Mouse (Mus musculus): ENCODE data around the gene Epb42. TPM values are rescaled to one million over a fixed set of nuclear protein-coding genes. Genes with fewer than 3 reads are reported as not detected.

Epb42 gene
- polyA plus RNA-seq, 1 experiment from 2014 or later, result 3.6 TPM

- Histone ChIP-seq H3K36me3 (ENCODE audit: control insufficient read depth, insufficient read depth, low read length) (peaks cover 5% of the 10 kb centered on the region), H3K4me3 (ENCODE audit: low read depth, low read length) (no peak overlapping the region), H3K9me3 (ENCODE audit: control insufficient read depth, low read length) (no peaks in the 10 kb centered on the region), H3K9ac (ENCODE audit: low read length) (no peak overlapping the region), H3K27ac (ENCODE audit: low read depth, low read length) (no peak overlapping the region), H3K27me3 (ENCODE audit: control insufficient read depth, insufficient read depth, low read length) (no peaks in the 10 kb centered on the region), H3K4me2 (ENCODE audit: low read depth) (no peak overlapping the region), H3K4me1 (ENCODE audit: control insufficient read depth, insufficient read depth, low read length) (no peaks in the 10 kb centered on the region)
- DNase-seq (ENCODE audit: low spot score), result no peak
- WGBS, result 88% methylated on average over 9 of the region's 9 CpGs
- no peak for ATAC-seq (ENCODE audit: insufficient read depth, low FRiP score, low TSS enrichment)
Observed at GRCm38 (mm10) chr2:121016226-121016625, 20.6 kb downstream of the Epb42 start.

- ATAC-seq (ENCODE audit: insufficient read depth, low FRiP score, low TSS enrichment), result no peak
- WGBS, result 84% methylated on average over 2 of the region's 2 CpGs
Observed at GRCm38 (mm10) chr2:121015507-121015906, 21.4 kb downstream of the Epb42 start.

GRCm38 (mm10) chr2:121012676-121013075 is 24.2 kb downstream of the Epb42 start:
- no peak overlapping the region for H3K27ac ChIP-seq (ENCODE audit: low read depth, low read length)
- H3K4me3 ChIP-seq (ENCODE audit: low read depth, low read length), result no peak overlapping the region
- no peak overlapping the region for H3K9ac ChIP-seq (ENCODE audit: low read length)
- DNase-seq (ENCODE audit: low spot score) (no peak), ATAC-seq (ENCODE audit: insufficient read depth, low FRiP score, low TSS enrichment) (no peak)
- peaks cover 5% of the 10 kb centered on the region; the same call in 1 of the 2 replicates for H3K4me1 ChIP-seq (ENCODE audit: control insufficient read depth, insufficient read depth, low read length)
- H3K36me3 ChIP-seq (ENCODE audit: control insufficient read depth, insufficient read depth, low read length), result peaks cover 2% of the 10 kb centered on the region
- H3K4me2 ChIP-seq (ENCODE audit: low read depth), result no peak overlapping the region
- 94% methylated on average over 9 of the region's 9 CpGs for WGBS
- no peaks in the 10 kb centered on the region for H3K27me3 ChIP-seq (ENCODE audit: control insufficient read depth, insufficient read depth, low read length)
- H3K9me3 ChIP-seq (ENCODE audit: control insufficient read depth, low read length), result no peaks in the 10 kb centered on the region

More at GRCm38 (mm10) chr2:121015507-121015906, 21.4 kb downstream of the Epb42 start:
- H3K9me3 ChIP-seq (ENCODE audit: control insufficient read depth, low read length), result no peaks in the 10 kb centered on the region
- no peak overlapping the region for H3K27ac ChIP-seq (ENCODE audit: low read depth, low read length)
- no peak for DNase-seq (ENCODE audit: low spot score)
- no peak overlapping the region for H3K4me3 ChIP-seq (ENCODE audit: low read depth, low read length)
- H3K4me2 ChIP-seq (ENCODE audit: low read depth), result no peak overlapping the region
- no peaks in the 10 kb centered on the region for H3K4me1 ChIP-seq (ENCODE audit: control insufficient read depth, insufficient read depth, low read length)
- no peaks in the 10 kb centered on the region for H3K27me3 ChIP-seq (ENCODE audit: control insufficient read depth, insufficient read depth, low read length)
- peaks cover 5% of the 10 kb centered on the region for H3K36me3 ChIP-seq (ENCODE audit: control insufficient read depth, insufficient read depth, low read length)
- H3K9ac ChIP-seq (ENCODE audit: low read length), result no peak overlapping the region

- Histone ChIP-seq H3K9ac (ENCODE audit: low read length) (peak overlapping the region; percentile 81), H3K4me1 (ENCODE audit: control insufficient read depth, insufficient read depth, low read length) (peaks cover 5% of the 10 kb centered on the region; the same call in 1 of the 2 replicates), H3K27me3 (ENCODE audit: control insufficient read depth, insufficient read depth, low read length) (no peaks in the 10 kb centered on the region), H3K4me3 (ENCODE audit: low read depth, low read length) (peak overlapping the region; percentile 75), H3K9me3 (ENCODE audit: control insufficient read depth, low read length) (no peaks in the 10 kb centered on the region), H3K36me3 (ENCODE audit: control insufficient read depth, insufficient read depth, low read length) (peaks cover 2% of the 10 kb centered on the region; the same call in 1 of the 2 replicates), H3K27ac (ENCODE audit: low read depth, low read length) (no peak overlapping the region), H3K4me2 (ENCODE audit: low read depth) (peak overlapping the region; percentile 68)
- DNase-seq (ENCODE audit: low spot score) (no peak), ATAC-seq (ENCODE audit: insufficient read depth, low FRiP score, low TSS enrichment) (no peak)
- WGBS, result 25% methylated on average over 5 of the region's 5 CpGs
Observed at GRCm38 (mm10) chr2:121009071-121009677, 27.7 kb downstream of the Epb42 start.

GRCm38 (mm10) chr2:121008664-121009007 is 28.2 kb downstream of the Epb42 start:
- H3K4me2 ChIP-seq (ENCODE audit: low read depth), result peak overlapping the region; percentile 68
- peak overlapping the region; percentile 75 for H3K4me3 ChIP-seq (ENCODE audit: low read depth, low read length)
- H3K27me3 ChIP-seq (ENCODE audit: control insufficient read depth, insufficient read depth, low read length), result no peaks in the 10 kb centered on the region
- 1% methylated on average over 12 of the region's 12 CpGs for WGBS
- H3K27ac ChIP-seq (ENCODE audit: low read depth, low read length), result no peak overlapping the region
- peaks cover under 1% of the 10 kb centered on the region; the same call in 1 of the 2 replicates for H3K36me3 ChIP-seq (ENCODE audit: control insufficient read depth, insufficient read depth, low read length)
- H3K9ac ChIP-seq (ENCODE audit: low read length), result peak overlapping the region; percentile 81
- no peaks in the 10 kb centered on the region for H3K9me3 ChIP-seq (ENCODE audit: control insufficient read depth, low read length)
- peaks cover 5% of the 10 kb centered on the region; the same call in 1 of the 2 replicates for H3K4me1 ChIP-seq (ENCODE audit: control insufficient read depth, insufficient read depth, low read length)
- DNase-seq (ENCODE audit: low spot score) (no peak), ATAC-seq (ENCODE audit: insufficient read depth, low FRiP score, low TSS enrichment) (peak; percentile 61)

GRCm38 (mm10) chr2:121007925-121008663 is 28.8 kb downstream of the Epb42 start, which contains the start of gene Ccndbp1:
Ccndbp1 (plus strand) TSS chr2:121008403.
- H3K36me3 ChIP-seq (ENCODE audit: control insufficient read depth, insufficient read depth, low read length), result no peaks in the 10 kb centered on the region
- peak within 1 kb of the TSS; percentile 68 for H3K4me2 ChIP-seq (ENCODE audit: low read depth)
- no peaks in the 10 kb centered on the region for H3K27me3 ChIP-seq (ENCODE audit: control insufficient read depth, insufficient read depth, low read length)
- H3K4me3 ChIP-seq (ENCODE audit: low read depth, low read length), result peak within 1 kb of the TSS; percentile 75
- ATAC-seq (ENCODE audit: insufficient read depth, low FRiP score, low TSS enrichment) (peak; percentile 94), DNase-seq (ENCODE audit: low spot score) (peak; percentile 90)
- H3K4me1 ChIP-seq (ENCODE audit: control insufficient read depth, insufficient read depth, low read length), result peaks cover 5% of the 10 kb centered on the region; the same call in 1 of the 2 replicates
- no peaks in the 10 kb centered on the region for H3K9me3 ChIP-seq (ENCODE audit: control insufficient read depth, low read length)
- no peak within 1 kb of the TSS for H3K27ac ChIP-seq (ENCODE audit: low read depth, low read length)
- H3K9ac ChIP-seq (ENCODE audit: low read length), result peak within 1 kb of the TSS; percentile 81
- WGBS, result 1% methylated on average over 34 of the region's 34 CpGs

GRCm38 (mm10) chr2:121006986-121007385 is 29.9 kb downstream of the Epb42 start:
- Histone ChIP-seq H3K4me2 (ENCODE audit: low read depth) (no peak overlapping the region), H3K27me3 (ENCODE audit: control insufficient read depth, insufficient read depth, low read length) (no peaks in the 10 kb centered on the region), H3K27ac (ENCODE audit: low read depth, low read length) (no peak overlapping the region), H3K4me1 (ENCODE audit: control insufficient read depth, insufficient read depth, low read length) (peaks cover 5% of the 10 kb centered on the region; the same call in 1 of the 2 replicates), H3K4me3 (ENCODE audit: low read depth, low read length) (no peak overlapping the region), H3K9me3 (ENCODE audit: control insufficient read depth, low read length) (no peaks in the 10 kb centered on the region), H3K36me3 (ENCODE audit: control insufficient read depth, insufficient read depth, low read length) (no peaks in the 10 kb centered on the region), H3K9ac (ENCODE audit: low read length) (no peak overlapping the region)
- 82% methylated on average over 1 of the region's 1 CpGs for WGBS
- DNase-seq (ENCODE audit: low spot score) (no peak), ATAC-seq (ENCODE audit: insufficient read depth, low FRiP score, low TSS enrichment) (no peak)

GRCm38 (mm10) chr2:121004018-121004811 is 32.7 kb downstream of the Epb42 start:
- no peaks in the 10 kb centered on the region for H3K9me3 ChIP-seq (ENCODE audit: control insufficient read depth, low read length)
- H3K4me3 ChIP-seq (ENCODE audit: low read depth, low read length), result no peak overlapping the region
- DNase-seq (ENCODE audit: low spot score) (no peak), ATAC-seq (ENCODE audit: insufficient read depth, low FRiP score, low TSS enrichment) (no peak)
- 85% methylated on average over 7 of the region's 7 CpGs for WGBS
- H3K4me2 ChIP-seq (ENCODE audit: low read depth), result no peak overlapping the region
- no peaks in the 10 kb centered on the region for H3K27me3 ChIP-seq (ENCODE audit: control insufficient read depth, insufficient read depth, low read length)
- no peak overlapping the region for H3K27ac ChIP-seq (ENCODE audit: low read depth, low read length)
- no peaks in the 10 kb centered on the region for H3K36me3 ChIP-seq (ENCODE audit: control insufficient read depth, insufficient read depth, low read length)
- H3K9ac ChIP-seq (ENCODE audit: low read length), result no peak overlapping the region
- peaks cover 5% of the 10 kb centered on the region; the same call in 1 of the 2 replicates for H3K4me1 ChIP-seq (ENCODE audit: control insufficient read depth, insufficient read depth, low read length)
